Mouse (Mus musculus) forebrain, embryonic 13.5 days (tissue): Measurements from ENCODE around the gene Atrip. TPM values are rescaled to one million over a fixed set of nuclear protein-coding genes. Genes with fewer than 3 reads are reported as not detected.
A peak's percentile ranks its signal among the peaks of the same experiment; 100 is the strongest.

Source experiments
- ATAC-seq: fragments of 200-750 bp; cut with Nextera tagmentation; 2 replicates; pipeline ENCODE4 v1.8.0; 2017
- H3K27ac ChIP-seq: fragments of 300-500 bp; sonication (generic); 2 replicates; pipeline ENCODE4 v1.5.1; 2015; ENCODE audit warnings: inconsistent platforms, mild to moderate bottlenecking, moderate library complexity
- H3K27me3 ChIP-seq: fragments of 300-500 bp; sonication (generic); 2 replicates; pipeline ENCODE4 v1.6.1; 2015; ENCODE audit warnings: mild to moderate bottlenecking, inconsistent platforms
- H3K36me3 ChIP-seq: fragments of 300-500 bp; sonication (generic); 2 replicates; pipeline ENCODE4 v1.6.1; 2015; ENCODE audit warnings: mild to moderate bottlenecking, inconsistent platforms; ENCODE audit not compliant: poor library complexity, severe bottlenecking
- H3K4me1 ChIP-seq: fragments of 300-500 bp; sonication (generic); 2 replicates; pipeline ENCODE4 v1.6.1; 2015; ENCODE audit warnings: inconsistent platforms
- H3K4me2 ChIP-seq: fragments of 300-500 bp; sonication (generic); 2 replicates; pipeline ENCODE4 v1.6.1; 2015; ENCODE audit warnings: inconsistent platforms, mild to moderate bottlenecking, moderate library complexity
- H3K4me3 ChIP-seq: fragments of 300-500 bp; sonication (generic); 2 replicates; pipeline ENCODE4 v1.5.1; 2015; ENCODE audit warnings: mild to moderate bottlenecking, inconsistent platforms
- H3K9ac ChIP-seq: fragments of 300-500 bp; sonication (generic); 2 replicates; pipeline ENCODE4 v1.6.1; 2015; ENCODE audit warnings: mild to moderate bottlenecking, inconsistent platforms
- H3K9me3 ChIP-seq: fragments of 300-500 bp; sonication (generic); replicated peaks from 2 replicates; pipeline ENCODE4 v1.6.1; 2016; ENCODE audit warnings: inconsistent platforms
- WGBS: fragments of 180-500 bp; shearing (Covaris S2); methylation state at CpG from one replicate; pipeline ENCODE4 v1.1.7; 2015; 5-methylcytosine and 5-hydroxymethylcytosine counted together
- polyA plus RNA-seq: library from polyadenylated mRNA; unstranded; fragments of >200 nt; fragmentation: Nextera tagmentation; extraction: Ambion mirVana; gene quantifications from 2 replicates; pipeline ENCODE4 v1.2.1, GENCODE M21; 2015

Atrip gene
- polyA plus RNA-seq, 1 experiment from 2014 or later = 31.5 TPM

DNA sequence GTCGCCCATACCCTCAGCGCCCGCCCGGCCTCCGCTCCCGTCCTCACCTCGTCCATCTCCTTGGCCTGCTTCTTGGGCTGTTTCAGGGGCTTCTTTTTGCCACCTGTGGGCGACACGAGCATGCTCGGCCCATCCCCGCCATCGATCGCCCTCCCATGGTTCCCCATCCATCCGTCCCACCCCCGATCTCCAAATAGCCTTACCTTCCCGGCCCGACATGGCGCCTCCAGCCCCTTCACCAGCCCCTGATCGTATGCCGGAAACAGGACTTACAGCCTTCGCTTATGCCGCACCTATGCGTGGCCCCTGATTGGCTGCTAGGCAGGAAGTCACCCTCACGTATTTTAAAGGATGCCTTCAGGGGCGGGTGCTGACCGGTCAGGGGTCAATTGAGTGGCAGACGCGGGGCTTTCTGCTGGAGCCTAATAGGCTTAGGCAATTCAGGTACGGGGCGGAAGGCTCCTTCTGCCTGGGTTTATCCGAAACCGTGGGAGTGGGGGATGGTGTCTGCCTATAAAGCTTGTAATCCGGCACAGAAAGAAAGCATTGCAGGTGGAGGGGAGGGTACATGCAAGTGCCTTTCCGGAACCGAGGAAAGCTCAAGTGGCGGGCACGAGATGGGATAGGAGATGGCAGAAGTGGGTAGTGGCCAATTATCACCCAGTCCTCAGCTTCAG lies 8.3 kb upstream of the Atrip start, which contains the start of the genes Ccdc51 and Tma7:
Ccdc51 (plus strand) TSS at position 370 of the 677 bp plus-strand sequence.
Tma7 (minus strand) TSS at position 464 of the 677 bp plus-strand sequence.
- Histone ChIP-seq H3K4me1 (peaks cover 28% of the 10 kb centered on the region), H3K9me3 (no peaks in the 10 kb centered on the region), H3K4me3 (peak within 1 kb of the TSS; percentile 82), H3K27me3 (no peaks in the 10 kb centered on the region), H3K4me2 (peak within 1 kb of the TSS; percentile 91), H3K27ac (peak within 1 kb of the TSS; percentile 65), H3K36me3 (peaks cover 22% of the 10 kb centered on the region), H3K9ac (peak within 1 kb of the TSS; percentile 89)
- ATAC-seq = peak; percentile 98
- under 1% methylated on average over 37 of the region's 37 CpGs for WGBS

DNA sequence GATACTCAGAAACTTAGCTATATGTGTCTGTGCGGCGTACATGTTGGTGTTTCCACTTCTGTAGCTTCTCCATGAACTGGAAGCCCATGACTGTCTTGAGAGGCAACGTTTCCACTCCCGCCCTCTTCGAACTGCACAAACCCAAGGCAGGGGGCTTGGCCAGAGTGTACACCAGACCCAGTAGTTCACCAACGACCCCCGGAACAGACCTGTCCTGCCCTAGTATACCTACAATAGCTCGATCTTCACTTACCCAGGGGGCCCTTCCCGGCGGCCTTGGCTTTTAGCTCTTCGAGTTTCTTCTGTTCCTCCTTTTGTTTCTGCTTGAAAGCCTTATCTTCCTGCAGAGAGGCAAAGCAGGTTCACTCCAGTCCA lies 7.8 kb upstream of the Atrip start:
- 7% methylated on average over 11 of the region's 11 CpGs for WGBS
- Histone ChIP-seq H3K4me2 (peak overlapping the region; percentile 91), H3K27ac (peak overlapping the region; percentile 65), H3K9me3 (no peaks in the 10 kb centered on the region), H3K4me3 (peak overlapping the region; percentile 82), H3K36me3 (peaks cover 22% of the 10 kb centered on the region), H3K9ac (peak overlapping the region; percentile 89), H3K4me1 (peaks cover 28% of the 10 kb centered on the region), H3K27me3 (no peaks in the 10 kb centered on the region)
- ATAC-seq = peak; percentile 46

DNA sequence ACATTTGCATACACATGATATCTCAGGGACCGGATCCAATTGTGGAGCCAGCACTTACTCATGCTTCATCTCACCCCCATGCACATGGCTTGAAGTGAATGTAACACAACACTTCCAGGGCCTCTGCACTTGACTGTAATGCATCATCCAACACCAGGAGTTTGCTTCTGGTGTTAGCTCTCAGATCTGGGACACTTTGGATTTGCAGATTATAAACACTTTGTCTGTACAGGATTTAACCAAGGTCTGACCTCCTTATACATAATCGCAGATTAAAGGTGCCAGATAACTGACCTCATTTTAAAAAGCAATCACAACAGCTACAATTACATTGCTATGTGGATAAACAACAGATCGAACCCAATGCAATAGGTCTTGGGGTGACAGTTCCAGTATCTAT lies 6.6 kb upstream of the Atrip start:
- no peak for ATAC-seq
- H3K4me3 ChIP-seq = no peak overlapping the region
- WGBS = 90% methylated on average over 3 of the region's 3 CpGs
- peak overlapping the region; percentile 91; the same call in 1 of the 2 replicates for H3K4me2 ChIP-seq
- peaks cover 28% of the 10 kb centered on the region for H3K4me1 ChIP-seq
- H3K9ac ChIP-seq = 0 out of 2 replicates have a peak overlapping the region, but pooled peaks have one; percentile 12
- H3K27me3 ChIP-seq = no peaks in the 10 kb centered on the region
- H3K27ac ChIP-seq = no peak overlapping the region
- peaks cover 22% of the 10 kb centered on the region for H3K36me3 ChIP-seq
- no peaks in the 10 kb centered on the region for H3K9me3 ChIP-seq

GRCm38 (mm10) chr9:109068095-109068735 lies 5.7 kb downstream of the Atrip start:
- Histone ChIP-seq H3K36me3 (peaks cover 85% of the 10 kb centered on the region), H3K9ac (no peak overlapping the region), H3K27me3 (no peaks in the 10 kb centered on the region), H3K4me2 (no peak overlapping the region), H3K4me3 (no peak overlapping the region), H3K9me3 (no peaks in the 10 kb centered on the region), H3K4me1 (peaks cover 15% of the 10 kb centered on the region), H3K27ac (no peak overlapping the region)
- 95% methylated on average over 3 of the region's 3 CpGs for WGBS
- no peak for ATAC-seq

DNA sequence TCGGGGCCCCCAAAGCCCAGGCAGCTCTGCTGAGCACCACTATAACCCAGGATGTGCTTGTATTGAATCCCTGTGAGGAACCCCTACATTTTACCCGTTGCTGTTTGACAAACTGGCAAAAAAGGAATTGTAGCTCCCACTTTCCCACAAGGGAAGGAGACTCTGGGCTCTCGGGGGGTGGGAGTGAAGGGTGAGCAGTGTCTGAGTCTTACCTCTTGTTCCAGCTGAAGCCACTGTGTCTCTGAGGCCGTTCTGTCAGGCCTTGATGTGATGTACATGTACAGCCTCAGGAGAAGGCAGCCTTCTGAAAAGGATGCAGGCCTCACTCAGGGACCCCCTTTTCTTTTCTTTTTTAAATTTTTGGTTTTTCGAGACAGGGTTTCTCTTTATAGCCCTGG lies 13.0 kb downstream of the Atrip start:
- ATAC-seq = no peak
- Histone ChIP-seq H3K27ac (no peak overlapping the region), H3K27me3 (no peaks in the 10 kb centered on the region), H3K4me1 (peaks cover 11% of the 10 kb centered on the region), H3K36me3 (peaks cover 86% of the 10 kb centered on the region), H3K4me3 (no peak overlapping the region), H3K9me3 (no peaks in the 10 kb centered on the region), H3K4me2 (no peak overlapping the region), H3K9ac (no peak overlapping the region)
- WGBS = 93% methylated on average over 5 of the region's 5 CpGs

- no peak overlapping the region for H3K4me2 ChIP-seq
- WGBS = 92% methylated on average over 16 of the region's 16 CpGs
- peaks cover 81% of the 10 kb centered on the region for H3K36me3 ChIP-seq
- peaks cover 15% of the 10 kb centered on the region for H3K4me1 ChIP-seq
- no peak overlapping the region for H3K4me3 ChIP-seq
- H3K27me3 ChIP-seq = no peaks in the 10 kb centered on the region
- H3K27ac ChIP-seq = 0 out of 2 replicates have a peak overlapping the region, but pooled peaks have one; percentile 76
- ATAC-seq = 0 out of 2 replicates have a peak, but pooled peaks have one; percentile 14
- H3K9ac ChIP-seq = no peak overlapping the region
- no peaks in the 10 kb centered on the region for H3K9me3 ChIP-seq
These were observed 13.6 kb downstream of the Atrip start for GRCm38 (mm10) chr9:109060184-109060897.

DNA sequence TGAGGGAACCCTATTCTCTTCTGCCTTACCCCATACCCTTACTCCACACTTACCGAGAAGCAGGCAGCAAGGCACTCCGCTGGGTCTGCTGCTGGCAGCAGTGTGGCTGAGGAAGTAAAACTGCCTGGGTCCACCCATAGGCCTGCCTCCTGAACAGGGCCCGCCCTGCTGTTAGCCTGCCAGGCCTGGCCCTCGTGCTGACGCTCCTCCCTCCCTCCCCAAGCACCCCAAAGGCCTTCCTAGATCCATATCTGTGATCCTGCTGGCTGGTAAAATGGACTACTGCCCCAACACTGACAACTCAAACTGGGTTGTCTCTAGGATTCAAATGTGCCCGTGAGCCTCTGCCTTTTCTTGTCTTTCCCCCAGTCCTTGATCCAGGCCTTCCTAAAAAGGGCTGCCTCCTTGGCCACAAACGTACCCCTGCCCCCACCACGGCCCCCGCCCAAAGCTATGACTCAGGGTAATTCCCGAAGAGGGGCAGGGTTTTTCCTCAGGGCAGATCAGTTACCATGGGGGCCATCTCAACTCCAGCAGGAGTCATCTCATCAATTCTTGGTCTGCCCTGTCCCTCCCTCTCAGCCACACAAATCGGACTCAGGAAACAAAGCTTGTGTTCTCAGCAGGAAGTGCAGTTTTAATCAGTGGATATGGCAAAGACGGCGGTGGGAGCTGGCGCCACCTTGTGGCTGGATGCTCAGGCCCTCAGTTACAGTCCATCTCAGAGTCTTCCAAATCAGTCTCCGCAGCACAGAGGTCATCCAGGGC lies 14.6 kb downstream of the Atrip start, which contains the start of gene Trex1:
Trex1 (minus strand) TSS at position 599 of the 768 bp plus-strand sequence.
- Histone ChIP-seq H3K4me1 (peaks cover 25% of the 10 kb centered on the region), H3K4me2 (peak within 1 kb of the TSS; percentile 57), H3K9me3 (no peaks in the 10 kb centered on the region), H3K4me3 (peak within 1 kb of the TSS; percentile 30), H3K9ac (peak within 1 kb of the TSS; percentile 62), H3K27ac (peak within 1 kb of the TSS; percentile 76), H3K36me3 (peaks cover 70% of the 10 kb centered on the region), H3K27me3 (no peaks in the 10 kb centered on the region)
- 27% methylated on average over 15 of the region's 15 CpGs for WGBS
- ATAC-seq = peak; percentile 75

GRCm38 (mm10) chr9:109058006-109058765 lies 15.7 kb downstream of the Atrip start:
- 93% methylated on average over 19 of the region's 19 CpGs for WGBS
- peaks cover 25% of the 10 kb centered on the region for H3K4me1 ChIP-seq
- H3K27ac ChIP-seq = no peak overlapping the region
- H3K4me3 ChIP-seq = no peak overlapping the region; the same call in 1 of the 2 replicates
- H3K9ac ChIP-seq = 0 out of 2 replicates have a peak overlapping the region, but pooled peaks have one; percentile 26
- no peak for ATAC-seq
- H3K9me3 ChIP-seq = no peaks in the 10 kb centered on the region
- no peaks in the 10 kb centered on the region for H3K27me3 ChIP-seq
- H3K4me2 ChIP-seq = no peak overlapping the region; the same call in 1 of the 2 replicates
- H3K36me3 ChIP-seq = peaks cover 59% of the 10 kb centered on the region

- Histone ChIP-seq H3K9ac (no peak overlapping the region), H3K4me1 (peaks cover 25% of the 10 kb centered on the region), H3K27ac (no peak overlapping the region), H3K27me3 (no peaks in the 10 kb centered on the region), H3K9me3 (no peaks in the 10 kb centered on the region), H3K4me2 (no peak overlapping the region), H3K36me3 (peaks cover 53% of the 10 kb centered on the region), H3K4me3 (no peak overlapping the region)
- no peak for ATAC-seq
- 95% methylated on average over 5 of the region's 5 CpGs for WGBS
These were observed 16.4 kb downstream of the Atrip start for GRCm38 (mm10) chr9:109057543-109057942.

- 82% methylated on average over 4 of the region's 4 CpGs for WGBS
- H3K27ac ChIP-seq = no peak overlapping the region
- H3K27me3 ChIP-seq = no peaks in the 10 kb centered on the region
- no peak overlapping the region for H3K4me2 ChIP-seq
- no peaks in the 10 kb centered on the region for H3K9me3 ChIP-seq
- H3K4me3 ChIP-seq = no peak overlapping the region
- peaks cover 48% of the 10 kb centered on the region for H3K36me3 ChIP-seq
- H3K9ac ChIP-seq = no peak overlapping the region
- no peak for ATAC-seq
- peaks cover 25% of the 10 kb centered on the region for H3K4me1 ChIP-seq
These were observed 17.0 kb downstream of the Atrip start for GRCm38 (mm10) chr9:109056916-109057315.
